Mouse (Mus musculus) WW6 (cell line): Measurements from ENCODE around the gene Fnbp1.

Source experiments
- DNase-seq: peaks from one replicate; pipeline ENCODE4 v3.0.0-alpha.2; 2013; ENCODE audit warnings: low read depth, low spot score

The Fnbp1 gene

DNA sequence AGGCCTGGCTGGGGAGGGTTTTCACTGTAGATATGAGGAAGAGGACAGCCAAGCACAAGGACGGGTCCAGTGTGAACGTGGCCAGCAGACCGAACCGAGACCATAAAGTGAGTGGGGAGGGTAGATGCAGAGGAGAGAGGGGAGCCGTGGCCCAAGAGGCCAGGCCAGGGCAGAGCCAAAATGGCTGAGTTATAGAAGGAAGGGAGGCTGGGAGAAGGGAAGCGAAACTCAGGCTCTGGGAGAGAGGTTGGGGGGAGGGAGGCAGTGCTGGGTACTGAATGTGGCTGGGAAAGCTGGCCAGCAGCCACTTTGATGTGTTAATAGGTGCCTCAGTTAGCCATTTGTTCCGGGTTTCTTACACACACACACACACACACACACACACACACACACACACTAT is 14.6 kb downstream of the Fnbp1 start:
- DNase-seq = no peak

DNA sequence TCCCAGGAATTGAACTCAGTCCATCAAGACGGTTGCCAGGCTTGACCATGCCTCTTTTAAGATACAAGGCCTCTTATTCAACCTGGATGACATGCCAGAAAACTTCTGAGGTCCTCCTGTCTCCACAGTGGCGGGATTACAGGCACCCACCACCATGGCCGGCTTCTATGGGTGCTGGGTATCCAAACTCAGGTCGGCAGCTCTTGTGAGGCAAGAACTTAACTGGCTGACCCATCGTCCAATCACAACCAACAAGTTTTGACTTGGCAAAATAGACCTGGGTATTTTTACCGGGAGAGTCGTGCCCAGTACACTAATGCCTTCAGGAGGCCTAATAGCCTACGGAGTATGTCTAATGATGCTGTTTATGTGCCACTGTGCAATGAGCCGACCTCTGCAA is 15.8 kb downstream of the Fnbp1 start:
- DNase-seq = no peak

DNA sequence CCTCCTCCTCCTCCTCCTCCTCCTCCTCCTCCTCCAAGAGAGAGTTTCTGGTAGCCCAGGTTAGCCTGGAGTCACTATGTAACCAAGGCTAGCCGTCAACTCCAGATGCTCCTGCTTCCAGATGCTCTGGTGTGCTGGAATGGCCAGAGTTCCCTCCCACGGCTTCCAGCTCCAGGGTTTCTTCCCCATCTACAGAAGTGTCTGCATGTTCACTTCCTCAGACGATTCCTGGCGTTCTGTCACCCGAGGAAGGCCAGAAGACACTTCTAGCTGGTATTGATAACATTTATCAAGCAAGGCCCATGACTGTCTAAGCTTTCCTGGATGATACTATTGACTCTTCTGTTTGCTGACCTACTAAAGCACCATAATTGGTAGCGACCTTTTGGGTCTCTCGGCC is 16.7 kb downstream of the Fnbp1 start:
- DNase-seq = no peak

DNA sequence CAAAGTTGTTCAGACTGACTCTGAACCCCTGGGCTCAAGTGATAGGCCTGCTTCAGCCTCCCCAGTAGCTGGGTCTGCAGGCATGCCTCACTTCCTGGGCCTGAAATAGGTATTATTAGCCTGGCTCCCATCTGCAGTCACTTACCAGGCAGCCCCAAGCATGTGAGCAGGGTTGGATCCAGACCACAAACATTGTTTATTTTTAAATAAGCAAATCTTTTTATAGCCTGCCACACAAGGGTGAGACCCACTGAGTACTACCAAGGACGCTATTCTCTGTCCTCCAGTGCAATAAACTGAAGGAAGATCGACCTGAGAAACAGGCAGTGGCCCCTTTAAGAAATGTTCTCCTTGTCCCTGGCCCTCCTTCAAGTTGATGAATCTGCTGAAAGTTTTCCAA is 17.1 kb downstream of the Fnbp1 start:
- no peak for DNase-seq

DNA sequence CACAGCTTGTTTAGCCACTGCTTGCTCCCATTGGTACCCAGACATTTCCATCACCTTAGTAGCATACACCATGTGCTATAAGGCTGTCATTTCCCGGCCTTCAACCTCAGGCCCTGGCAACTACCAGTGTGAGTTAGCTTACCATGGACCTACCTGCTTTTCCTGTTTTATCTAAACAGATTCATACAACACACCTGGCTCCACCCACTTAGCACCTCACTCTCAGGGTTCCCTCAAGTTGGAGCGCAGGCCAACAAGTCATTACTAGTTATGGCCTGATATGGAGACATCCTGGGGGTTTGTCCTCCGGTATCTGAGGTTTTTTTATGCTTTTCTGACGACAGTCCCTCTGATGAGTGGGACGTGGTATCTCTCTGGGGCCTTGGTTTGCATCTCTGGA is 18.3 kb downstream of the Fnbp1 start:
- no peak for DNase-seq

DNA sequence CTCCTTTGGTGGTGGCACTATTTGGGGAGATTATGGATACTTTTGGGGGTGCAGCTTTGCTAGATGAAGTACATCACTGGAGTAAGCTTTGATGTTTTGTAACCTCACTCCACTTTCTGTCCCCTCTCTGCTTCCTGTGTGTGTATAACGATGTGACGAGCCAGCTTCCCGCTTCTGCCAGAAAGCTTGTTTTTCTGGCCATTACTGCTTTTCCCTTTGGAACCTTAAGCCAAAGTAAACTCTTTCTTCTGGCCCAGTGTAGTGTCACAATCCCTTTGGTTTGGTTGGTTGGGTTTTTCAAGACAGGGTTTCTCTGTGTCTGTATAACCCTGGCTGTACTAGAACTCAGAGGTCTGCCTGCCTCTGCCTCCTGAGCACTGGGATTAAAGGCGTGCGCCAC is 19.0 kb downstream of the Fnbp1 start:
- DNase-seq = no peak

DNA sequence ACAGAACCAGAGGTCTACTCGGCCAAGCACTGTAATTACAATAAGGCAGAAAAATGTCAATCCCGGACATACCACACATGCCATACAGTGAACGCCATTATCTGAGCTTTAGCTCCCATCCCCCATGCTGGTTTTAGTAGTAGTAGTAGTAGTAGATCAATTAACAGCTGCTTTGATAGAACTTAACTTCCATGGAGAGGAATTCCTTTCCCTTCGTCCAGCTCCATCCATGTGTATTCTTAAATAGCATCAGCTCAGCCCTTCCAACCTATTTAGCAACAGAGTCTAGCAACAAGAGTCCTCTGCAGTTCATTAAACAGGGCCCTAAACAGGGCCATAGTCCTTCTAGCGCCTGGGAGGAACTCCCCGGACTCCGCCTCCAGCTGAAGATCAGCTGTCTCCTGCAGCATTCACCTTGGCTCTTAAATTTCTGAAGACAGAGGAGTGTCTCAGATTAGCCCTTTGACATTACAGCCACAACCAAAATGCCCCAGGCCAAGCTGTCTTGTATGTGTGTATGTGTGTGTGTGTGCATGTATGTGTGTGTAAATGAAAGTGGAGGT is 20.6 kb downstream of the Fnbp1 start:
- no peak for DNase-seq

DNA sequence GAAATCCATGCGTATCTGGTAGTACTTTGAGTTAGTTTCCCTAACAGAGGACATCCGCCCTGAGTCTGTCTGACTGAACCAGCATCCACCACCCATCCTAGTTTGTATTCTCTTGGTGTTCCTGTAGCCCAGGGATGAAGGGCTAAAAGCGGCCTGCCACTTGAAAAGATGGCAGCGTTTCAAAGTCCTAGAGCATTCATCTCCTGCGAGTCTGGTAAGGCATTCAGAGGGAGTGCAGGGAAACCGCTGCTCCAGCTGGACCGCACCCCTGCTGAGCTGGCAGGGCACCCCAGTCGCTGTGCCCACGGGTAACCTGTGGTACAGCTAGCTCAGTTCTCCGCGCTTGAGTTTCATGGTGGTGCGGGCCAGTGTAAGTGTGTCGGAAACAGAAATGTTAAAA is 22.0 kb downstream of the Fnbp1 start:
- DNase-seq = no peak

DNA sequence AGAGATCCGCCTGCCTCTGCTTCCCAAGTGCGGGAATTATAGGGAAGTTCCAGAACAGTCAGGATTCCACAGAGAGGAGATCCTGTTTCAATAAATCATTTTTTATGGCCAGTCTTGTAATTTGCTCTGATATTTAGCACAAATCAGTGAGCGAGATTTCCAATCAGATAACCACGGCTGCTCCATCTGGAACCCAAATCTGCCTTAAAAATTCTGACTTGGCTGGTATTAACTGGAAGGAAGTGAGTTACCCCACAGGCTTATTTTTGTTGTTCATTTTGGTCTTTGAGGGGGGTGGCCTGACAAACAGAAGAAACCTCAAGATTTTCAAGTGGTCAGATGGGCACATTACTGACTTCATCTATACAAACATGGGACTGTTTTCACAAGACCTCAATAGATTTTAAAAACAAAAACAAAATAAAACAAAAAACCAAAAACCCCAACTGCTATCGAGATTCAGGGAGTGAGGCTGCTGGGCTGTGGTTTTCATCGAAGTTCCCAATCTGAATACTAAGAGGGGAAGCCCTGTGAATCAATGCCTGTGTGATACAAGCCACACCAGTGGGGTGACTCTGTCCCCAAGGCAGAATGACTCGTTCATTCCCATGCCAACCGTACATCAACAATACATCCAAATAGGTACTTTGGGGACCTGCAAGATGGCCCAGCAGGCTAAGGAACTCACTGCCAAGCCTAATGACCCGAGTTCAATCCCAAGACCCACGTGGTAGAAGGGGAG is 23.0 kb downstream of the Fnbp1 start:
- no peak for DNase-seq

DNA sequence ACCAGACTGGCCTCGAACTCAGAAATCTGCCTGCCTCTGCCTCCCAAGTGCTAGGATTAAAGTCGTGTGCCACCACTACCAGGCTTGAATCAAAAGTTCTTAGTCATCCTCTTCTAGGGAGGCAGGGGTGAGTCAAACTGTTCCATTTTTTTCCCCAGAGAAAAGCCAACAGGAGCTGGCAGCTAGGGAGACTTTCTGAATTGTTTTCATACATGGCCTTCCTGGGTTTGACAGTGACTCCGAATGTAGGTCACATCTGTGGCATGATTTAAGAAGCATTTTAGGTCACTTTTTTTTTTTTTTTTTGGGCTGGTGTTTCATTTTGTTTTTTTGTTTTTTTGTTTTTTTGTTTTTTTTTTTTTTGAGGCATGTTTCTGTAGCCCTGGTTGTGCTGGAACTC is 23.6 kb downstream of the Fnbp1 start:
- DNase-seq = no peak

DNA sequence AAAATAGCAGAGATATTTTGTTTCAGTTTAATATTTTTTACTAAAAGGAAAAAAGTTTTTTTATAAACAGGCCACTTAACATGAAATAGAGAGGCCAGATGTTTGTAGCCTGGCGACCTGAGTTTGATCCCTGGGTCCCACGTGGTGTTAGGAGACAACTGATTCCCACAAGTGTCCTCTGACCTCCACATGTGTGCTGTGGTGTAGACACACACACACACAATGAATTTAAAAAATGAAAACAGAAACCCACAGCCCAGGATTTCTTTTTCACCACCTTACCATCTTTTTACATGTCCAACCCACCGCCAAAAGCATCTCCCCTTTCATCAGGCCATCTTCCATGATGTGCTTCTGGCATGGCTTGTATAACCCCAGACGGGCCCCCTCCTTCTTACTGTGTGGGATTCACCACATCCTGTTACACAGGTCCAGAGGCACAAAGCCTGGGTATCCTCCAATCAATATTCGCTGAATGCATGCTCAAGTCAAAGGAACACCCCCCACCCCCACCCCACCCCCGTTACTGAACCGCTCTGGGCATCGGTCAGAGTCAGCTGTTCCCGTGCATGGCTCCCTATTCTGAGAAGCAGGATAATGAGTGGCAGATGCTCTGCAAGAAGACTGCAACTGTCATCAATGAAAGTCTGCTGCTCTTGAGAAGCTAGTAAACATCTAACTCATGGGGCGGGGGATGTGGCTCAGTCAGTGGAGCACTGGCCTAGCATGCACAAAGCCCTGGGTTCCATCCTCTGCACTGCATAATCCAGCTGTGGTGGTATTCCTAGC is 25.7 kb downstream of the Fnbp1 start:
- no peak for DNase-seq

DNA sequence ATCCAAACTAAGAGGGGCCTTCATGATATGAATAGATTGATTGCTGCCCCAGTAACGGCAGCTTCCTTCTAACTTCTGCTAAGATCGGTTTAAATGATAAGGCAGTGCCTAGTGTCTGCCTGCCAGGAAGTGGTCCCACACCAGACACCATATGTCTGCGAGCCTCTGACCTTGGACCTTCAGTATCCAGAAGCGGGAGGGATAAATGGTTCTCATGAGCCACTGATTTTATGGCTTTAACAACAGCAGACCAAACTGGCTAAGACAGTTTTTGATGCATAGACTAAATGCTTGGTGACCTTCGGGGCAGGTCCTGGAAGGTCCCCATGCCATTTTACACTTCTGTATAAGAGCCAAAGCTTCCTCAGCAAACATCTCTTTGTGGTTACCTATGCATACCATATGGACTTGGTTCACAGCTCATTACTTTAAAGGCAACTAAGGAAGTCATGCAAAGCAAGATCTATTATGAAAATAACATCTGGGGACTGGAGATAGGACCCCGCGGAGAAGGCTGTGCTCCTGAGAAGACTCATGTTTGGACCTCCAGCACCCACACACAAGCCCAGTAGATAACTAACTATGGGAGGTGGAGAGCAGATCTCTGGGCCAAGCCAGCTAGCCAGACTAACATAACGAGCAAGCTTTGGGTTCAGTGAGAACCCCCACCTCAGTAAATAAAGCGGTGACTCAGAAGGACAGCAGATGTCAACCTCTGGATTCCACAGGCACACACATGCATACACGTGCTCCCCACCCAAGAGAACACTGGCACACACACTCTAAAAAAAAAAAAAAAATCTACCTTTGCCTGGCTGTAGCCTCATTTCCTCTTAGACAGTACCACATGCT is 26.5 kb downstream of the Fnbp1 start:
- DNase-seq = no peak

DNA sequence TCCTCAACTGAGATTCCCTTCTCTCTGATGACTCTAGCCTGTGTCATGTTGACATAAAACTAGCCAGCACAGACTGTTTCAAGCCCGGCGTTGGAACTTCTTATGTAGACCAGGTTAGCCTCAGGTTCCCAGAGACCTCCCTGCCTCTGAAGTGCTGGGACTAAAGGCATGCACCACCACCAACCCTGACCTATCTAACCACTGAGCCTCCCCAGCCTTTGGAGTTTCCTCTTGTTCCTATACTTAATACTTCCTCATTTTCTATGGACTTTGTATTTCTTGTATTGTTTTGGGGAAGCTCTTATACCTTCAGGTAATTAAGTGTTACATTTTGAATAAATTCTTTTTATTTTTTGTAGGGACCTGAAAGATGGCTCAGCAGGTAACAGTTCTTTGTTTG is 27.6 kb downstream of the Fnbp1 start:
- DNase-seq = no peak

DNA sequence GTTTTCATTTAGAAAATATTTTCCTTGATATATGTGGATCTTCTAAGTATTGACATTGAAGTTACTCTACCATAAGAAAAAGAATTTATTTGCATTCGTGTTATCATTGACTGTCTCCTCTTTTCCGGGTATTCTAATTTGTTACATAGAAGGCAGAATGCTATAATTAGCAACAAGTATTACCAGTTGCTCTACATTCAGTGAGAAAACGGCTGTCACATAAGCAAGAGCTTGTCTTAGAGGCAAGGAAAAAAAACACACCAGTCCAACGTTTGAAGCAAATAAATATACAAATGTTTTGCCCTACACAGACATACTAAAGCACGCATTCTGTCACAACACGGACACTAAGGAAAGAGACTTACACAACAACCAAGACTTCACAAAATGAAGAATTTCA is 30.1 kb downstream of the Fnbp1 start:
- DNase-seq = no peak

DNA sequence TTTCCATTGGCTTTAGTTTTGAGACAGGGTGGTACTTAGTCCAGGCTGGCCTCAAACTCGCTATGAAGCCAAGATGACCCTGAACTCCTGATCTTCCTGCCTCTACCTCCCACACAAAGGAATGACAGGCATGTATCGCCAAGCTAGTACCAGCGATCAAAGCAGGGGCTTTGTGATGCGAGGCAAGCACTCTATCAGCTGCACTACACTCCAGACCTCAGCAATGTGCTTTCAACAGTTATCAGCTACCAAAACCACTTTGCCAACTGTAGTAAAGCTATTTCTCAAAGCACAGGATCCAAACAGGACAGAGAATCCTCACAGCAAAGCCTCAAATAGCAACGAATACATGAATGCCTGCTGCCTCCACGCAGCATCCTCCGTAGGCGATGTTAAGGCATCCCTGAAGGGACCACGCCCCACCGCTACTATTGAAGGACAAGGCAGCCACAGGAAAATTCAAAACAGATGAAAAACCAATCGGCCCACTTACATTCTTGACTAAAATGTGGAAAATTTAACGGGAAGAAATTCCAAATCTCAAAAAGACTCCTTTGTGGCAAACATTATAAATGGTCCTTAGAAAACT is 31.8 kb downstream of the Fnbp1 start:
- no peak for DNase-seq

DNA sequence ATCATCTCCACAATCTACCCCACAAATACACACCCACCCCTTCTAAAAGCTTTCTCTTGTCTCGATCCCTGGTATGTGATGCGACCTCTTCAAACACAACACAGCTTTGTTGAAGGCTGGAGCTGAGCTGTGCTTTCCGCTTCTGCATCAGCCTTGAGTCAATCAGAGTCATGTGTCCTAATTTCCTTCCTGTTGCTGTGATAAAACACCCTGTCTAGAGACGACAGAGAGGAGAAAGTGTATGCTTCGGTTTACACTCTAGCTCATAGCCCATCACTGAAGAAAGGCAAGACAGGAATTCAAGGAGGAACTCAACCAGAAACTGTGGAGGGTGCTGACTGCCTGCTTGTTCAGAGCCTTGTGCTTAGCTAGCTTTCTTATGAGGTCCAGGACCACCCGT is 33.6 kb downstream of the Fnbp1 start:
- no peak for DNase-seq

DNA sequence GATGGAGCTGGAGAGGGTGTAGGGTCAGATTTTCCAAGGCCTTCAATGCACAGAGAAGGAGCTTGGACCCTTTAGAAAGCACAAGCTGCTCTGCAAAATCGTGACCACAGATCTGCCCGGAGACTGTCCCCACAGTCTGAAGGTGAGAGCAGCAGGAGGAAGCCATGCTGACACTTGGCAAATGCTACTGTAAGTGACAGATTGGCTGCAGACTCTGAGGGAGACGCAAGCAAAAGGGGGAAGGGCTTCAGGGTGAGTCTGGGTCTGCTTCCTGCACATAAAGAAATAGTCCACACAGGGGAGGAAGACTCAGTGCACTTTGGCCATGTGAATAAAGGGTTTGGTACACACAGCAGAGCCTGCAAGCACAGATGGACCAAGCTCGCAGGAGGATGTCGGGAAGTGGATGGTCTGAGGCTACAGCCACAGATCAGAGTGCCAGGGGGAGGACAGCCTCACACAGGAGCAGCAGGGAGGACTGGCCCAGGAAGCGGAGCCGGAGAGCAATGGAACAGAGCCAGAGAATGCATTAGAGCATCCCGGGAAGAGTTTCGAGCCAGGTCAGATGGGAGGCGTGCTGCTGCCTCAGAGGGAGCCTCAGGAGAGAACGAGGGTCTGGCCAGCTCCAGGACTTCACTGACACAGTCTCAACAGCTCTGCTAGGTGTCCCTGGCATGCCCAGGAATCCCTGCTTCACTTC is 35.0 kb downstream of the Fnbp1 start:
- DNase-seq = no peak

DNA sequence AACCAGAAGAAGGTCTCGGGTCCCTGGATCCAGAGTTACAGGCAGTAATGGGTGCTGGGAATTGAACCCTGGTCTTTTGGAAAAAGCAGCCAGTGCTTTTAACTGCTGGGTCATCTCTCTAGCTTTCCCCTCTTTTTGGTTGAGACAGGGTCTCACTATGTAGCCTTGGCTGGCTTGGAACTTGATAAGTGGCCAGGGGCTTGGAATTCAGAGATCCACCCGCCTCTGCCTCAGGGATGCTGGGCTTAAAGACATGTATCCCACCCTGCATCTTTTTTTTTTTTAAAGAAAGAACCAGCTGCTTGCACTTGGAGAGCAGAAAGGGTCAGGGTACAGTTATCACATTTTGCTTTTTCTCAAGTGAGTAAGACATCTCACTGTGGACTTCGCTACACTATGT is 35.8 kb downstream of the Fnbp1 start:
- no peak for DNase-seq

DNA sequence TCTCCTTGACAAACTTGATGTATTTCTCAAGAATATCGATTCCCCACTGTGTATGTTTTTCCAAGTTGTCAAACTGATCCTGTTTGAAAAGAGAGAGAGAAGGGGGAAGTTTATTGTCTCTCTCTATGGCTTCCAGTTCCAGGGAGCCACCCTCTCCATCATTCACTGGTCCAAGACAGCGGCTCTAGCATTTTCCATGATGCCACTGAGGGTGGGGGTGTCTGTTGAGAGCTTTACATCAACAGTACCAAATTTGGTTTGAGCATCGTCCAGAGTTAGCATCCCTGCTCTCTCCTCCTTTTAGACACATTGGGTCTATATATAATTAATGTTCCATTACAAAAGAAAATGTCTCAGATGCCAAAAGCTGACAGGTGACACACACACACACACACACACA is 36.5 kb downstream of the Fnbp1 start:
- no peak for DNase-seq

DNA sequence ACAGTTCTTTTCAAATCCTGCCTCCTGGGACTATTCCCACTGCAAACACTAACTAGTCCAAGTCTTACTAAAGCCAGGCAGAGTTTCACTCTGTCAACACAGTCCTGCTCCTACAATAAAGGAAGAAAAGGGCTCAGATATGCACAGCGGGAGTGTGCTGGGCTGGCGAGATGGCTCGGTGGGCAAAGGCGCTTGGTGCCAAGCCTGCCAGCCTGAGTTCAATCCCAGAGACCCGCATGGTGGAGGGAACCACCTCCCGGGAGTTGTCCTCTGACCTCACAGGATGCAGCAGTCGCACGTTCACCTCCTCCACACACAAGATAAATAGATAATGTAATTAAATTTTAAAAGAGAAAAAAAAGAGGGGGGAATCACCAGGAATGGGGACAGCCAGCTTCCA is 38.5 kb downstream of the Fnbp1 start:
- no peak for DNase-seq

DNA sequence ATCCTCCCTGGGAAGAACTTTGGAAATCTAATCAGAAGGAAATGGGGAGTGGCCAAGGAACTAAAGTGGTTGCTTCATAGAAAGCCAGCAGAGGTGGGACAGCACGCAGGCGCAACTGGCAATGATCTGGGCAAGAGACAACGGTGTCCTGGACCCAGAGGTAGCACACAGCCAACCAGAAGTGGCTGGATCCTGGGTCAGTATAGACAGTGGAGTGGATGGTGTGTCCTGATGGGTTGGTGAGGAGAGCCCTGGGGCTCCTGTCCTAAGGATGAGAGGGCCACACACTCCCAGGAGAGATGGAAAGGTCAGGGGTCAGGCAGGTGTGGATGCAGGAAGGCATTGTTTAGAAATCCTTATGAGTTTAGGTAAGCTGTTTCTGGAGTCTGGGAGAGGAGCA is 40.5 kb downstream of the Fnbp1 start:
- no peak for DNase-seq
